Mouse (Mus musculus) T-helper 17 cell (primary cell): ENCODE data around the gene Ppfia2.

ENCODE experiments used
- in situ Hi-C, 2 experiments: fragments of 300-600 bp; cut with MboI, MseI; formaldehyde crosslinking; loops; 1 replicate in 1 of 2; 2 replicates in 1 of 2; pipeline ENCODE4 v1.15.1; 2025; ENCODE audit warnings: high pct_unique_total_duplicates in 2 of 2

The Ppfia2 gene

GRCm38 (mm10) chr10:106469855-106470532 lies at the start of gene Ppfia2:
Ppfia2 (plus strand) TSS chr10:106470339.
- in situ Hi-C loops, result no loop called here

- in situ Hi-C loops, result no loop called here
Measured at GRCm38 (mm10) chr10:106468956-106469721, 1.0 kb upstream of the Ppfia2 start.

- in situ Hi-C loops, result no loop called here
Measured at GRCm38 (mm10) chr10:106470533-106471205, 530 bp downstream of the Ppfia2 start.

GRCm38 (mm10) chr10:106509281-106510165 lies 39.4 kb downstream of the Ppfia2 start:
- in situ Hi-C loops, result no loop called here

- in situ Hi-C loops, result no loop called here
Measured at GRCm38 (mm10) chr10:106566036-106566435, 95.9 kb downstream of the Ppfia2 start.

GRCm38 (mm10) chr10:106585026-106585425 lies 114.9 kb downstream of the Ppfia2 start:
- in situ Hi-C loops, result loop anchor here in 1 of 2 experiments (25.0 kb wide), 1 partner anchor 723 kb away; no protein-coding TSS in a partner anchor

GRCm38 (mm10) chr10:106585476-106586080 lies 115.4 kb downstream of the Ppfia2 start:
- in situ Hi-C loops, result loop anchor here in 1 of 2 experiments (25.0 kb wide), 1 partner anchor 723 kb away; no protein-coding TSS in a partner anchor

GRCm38 (mm10) chr10:106587817-106588216 lies 117.7 kb downstream of the Ppfia2 start:
- in situ Hi-C loops, result loop anchor here in 1 of 2 experiments (25.0 kb wide), 1 partner anchor 726 kb away; no protein-coding TSS in a partner anchor

- in situ Hi-C loops, result loop anchor here in 1 of 2 experiments (25.0 kb wide), 1 partner anchor 729 kb away; no protein-coding TSS in a partner anchor
Measured at GRCm38 (mm10) chr10:106590944-106591343, 120.8 kb downstream of the Ppfia2 start.

- in situ Hi-C loops, result loop anchor here in 1 of 2 experiments (25.0 kb wide), 1 partner anchor 735 kb away; no protein-coding TSS in a partner anchor
Measured at GRCm38 (mm10) chr10:106596976-106597375, 126.8 kb downstream of the Ppfia2 start.

- in situ Hi-C loops, result no loop called here
Measured at GRCm38 (mm10) chr10:106603319-106603898, 133.3 kb downstream of the Ppfia2 start.

GRCm38 (mm10) chr10:106609177-106609981 lies 139.2 kb downstream of the Ppfia2 start:
- in situ Hi-C loops, result no loop called here

- in situ Hi-C loops, result no loop called here
Measured at GRCm38 (mm10) chr10:106610222-106610621, 140.1 kb downstream of the Ppfia2 start.

GRCm38 (mm10) chr10:106618194-106618593 lies 148.1 kb downstream of the Ppfia2 start:
- in situ Hi-C loops, result no loop called here

- in situ Hi-C loops, result no loop called here
Measured at GRCm38 (mm10) chr10:106620952-106621351, 150.8 kb downstream of the Ppfia2 start.

- in situ Hi-C loops, result no loop called here
Measured at GRCm38 (mm10) chr10:106623342-106623741, 153.2 kb downstream of the Ppfia2 start.

- in situ Hi-C loops, result no loop called here
Measured at GRCm38 (mm10) chr10:106632171-106632935, 162.2 kb downstream of the Ppfia2 start.

- in situ Hi-C loops, result no loop called here
Measured at GRCm38 (mm10) chr10:106633898-106634297, 163.8 kb downstream of the Ppfia2 start.
